Mouse (Mus musculus) intestine, embryonic 16.5 days (tissue): ENCODE data around the gene Bcat2. TPM values are rescaled to one million over a fixed set of nuclear protein-coding genes. Genes with fewer than 3 reads are reported as not detected.

ENCODE experiments used
- ATAC-seq: fragments of 200-750 bp; cut with Nextera tagmentation; 2 replicates; pipeline ENCODE4 v1.8.0; 2017; ENCODE audit warnings: moderate TSS enrichment, moderate library complexity
- H3K27ac ChIP-seq: fragments of 300-500 bp; sonication (generic); 2 replicates; pipeline ENCODE4 v1.5.1; 2014; ENCODE audit warnings: mild to moderate bottlenecking, low read length
- H3K27me3 ChIP-seq: fragments of 300-500 bp; sonication (generic); replicated peaks from 2 replicates; pipeline ENCODE4 v1.6.1; 2014; ENCODE audit warnings: low read length, control low read depth, mixed read lengths; ENCODE audit not compliant: control insufficient read depth, insufficient read depth
- H3K36me3 ChIP-seq: fragments of 300-500 bp; sonication (generic); 2 replicates; pipeline ENCODE4 v1.6.1; 2014; ENCODE audit warnings: low read length, control low read depth; ENCODE audit not compliant: control insufficient read depth, insufficient read depth
- H3K4me1 ChIP-seq: fragments of 300-500 bp; sonication (generic); 2 replicates; pipeline ENCODE4 v1.6.1; 2014; ENCODE audit warnings: low read length, control low read depth, mixed read lengths; ENCODE audit not compliant: control insufficient read depth, insufficient read depth
- H3K4me2 ChIP-seq: fragments of 300-500 bp; sonication (generic); 2 replicates; pipeline ENCODE4 v1.6.1; 2014; ENCODE audit warnings: low read depth, low read length, control low read depth
- H3K4me3 ChIP-seq: fragments of 300-500 bp; sonication (generic); 2 replicates; pipeline ENCODE4 v1.5.1; 2014; ENCODE audit warnings: mild to moderate bottlenecking, low read length
- H3K9ac ChIP-seq: fragments of 300-500 bp; sonication (generic); 2 replicates; pipeline ENCODE4 v1.6.1; 2014; ENCODE audit warnings: low read depth, low read length
- H3K9me3 ChIP-seq: fragments of 300-500 bp; sonication (generic); 2 replicates; pipeline ENCODE4 v1.6.1; 2016; ENCODE audit warnings: low read length, control low read depth; ENCODE audit not compliant: control insufficient read depth
- WGBS: fragments of 180-500 bp; shearing (Covaris S2); extraction: QIAGEN DNeasy Blood & Tissue Kit; methylation state at CpG from one replicate; pipeline ENCODE4 v1.1.7; 2014; 5-methylcytosine and 5-hydroxymethylcytosine counted together
- polyA plus RNA-seq: library from polyadenylated mRNA; unstranded; fragments of >200 nt; fragmentation: Nextera tagmentation; extraction: Ambion mirVana; gene quantifications from 2 replicates; pipeline ENCODE4 v1.2.1, GENCODE M21; 2015

The Bcat2 gene
- polyA plus RNA-seq, 1 experiment from 2014 or later: 65.4 TPM

DNA sequence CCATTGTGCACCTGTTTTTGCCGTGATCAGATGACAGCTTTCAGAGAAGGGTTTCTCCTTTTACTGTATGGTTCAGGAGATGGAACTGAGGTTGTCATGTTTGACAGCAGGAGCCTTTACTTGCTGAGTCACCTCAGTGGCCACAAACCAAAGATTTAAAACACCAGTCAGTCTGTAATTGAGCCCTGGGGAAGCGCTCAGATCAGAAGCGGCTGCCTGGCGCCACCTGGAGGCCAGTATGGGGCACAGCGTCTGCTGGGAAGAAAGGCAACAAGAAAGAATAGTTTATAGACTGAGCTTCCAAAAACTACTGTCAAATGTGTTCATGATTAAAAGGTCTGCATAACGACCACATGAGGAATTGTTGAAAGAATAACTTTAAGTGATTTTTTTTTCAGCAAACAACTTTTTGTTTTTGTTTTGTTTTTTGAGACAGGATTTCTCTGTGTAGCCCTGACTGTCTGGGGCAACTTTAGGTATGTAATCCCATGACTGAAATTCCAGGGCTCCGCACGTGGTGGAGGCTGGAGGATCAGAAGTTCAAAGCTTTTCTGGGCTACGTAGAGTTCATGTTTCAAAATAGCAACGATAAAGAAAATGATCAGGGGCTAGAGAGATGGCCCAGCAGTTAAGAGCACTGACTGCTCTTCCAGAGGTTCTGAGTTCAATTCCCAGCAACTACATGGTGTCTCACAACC, 23.3 kb downstream of the Bcat2 start:
- H3K9ac ChIP-seq: no peak overlapping the region
- WGBS: 25% methylated on average over 10 of the region's 10 CpGs
- H3K27ac ChIP-seq: no peak overlapping the region
- H3K4me3 ChIP-seq: no peak overlapping the region
- H3K9me3 ChIP-seq: no peaks in the 10 kb centered on the region
- no peaks in the 10 kb centered on the region for H3K27me3 ChIP-seq
- no peaks in the 10 kb centered on the region for H3K4me1 ChIP-seq
- no peak for ATAC-seq
- no peak overlapping the region for H3K4me2 ChIP-seq
- no peaks in the 10 kb centered on the region for H3K36me3 ChIP-seq

DNA sequence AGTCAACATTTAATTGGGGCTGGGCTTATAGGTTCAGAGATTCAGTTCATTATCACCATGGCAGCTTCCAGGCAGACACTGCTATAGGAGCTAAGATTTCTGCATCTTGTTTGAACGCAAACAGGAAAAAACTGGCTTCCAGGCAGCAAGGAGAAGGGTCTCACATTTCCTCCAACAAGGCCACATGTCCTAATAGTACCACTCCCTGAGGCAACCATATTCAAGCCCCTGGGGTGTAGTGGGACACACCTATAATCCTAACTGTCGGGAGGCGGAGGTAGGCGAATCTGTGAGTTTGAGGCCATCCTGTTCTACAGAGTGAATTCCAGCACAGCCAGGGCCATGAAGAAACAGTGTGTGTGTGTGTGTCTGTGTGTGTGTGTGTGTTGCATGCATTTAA, 25.2 kb downstream of the Bcat2 start:
- Histone ChIP-seq H3K4me1 (peaks cover 10% of the 10 kb centered on the region; the same call in 1 of the 2 replicates), H3K36me3 (no peaks in the 10 kb centered on the region), H3K9me3 (no peaks in the 10 kb centered on the region), H3K9ac (no peak overlapping the region), H3K27me3 (no peaks in the 10 kb centered on the region), H3K27ac (no peak overlapping the region), H3K4me2 (no peak overlapping the region), H3K4me3 (no peak overlapping the region)
- WGBS: 89% methylated on average over 4 of the region's 4 CpGs
- ATAC-seq: no peak

DNA sequence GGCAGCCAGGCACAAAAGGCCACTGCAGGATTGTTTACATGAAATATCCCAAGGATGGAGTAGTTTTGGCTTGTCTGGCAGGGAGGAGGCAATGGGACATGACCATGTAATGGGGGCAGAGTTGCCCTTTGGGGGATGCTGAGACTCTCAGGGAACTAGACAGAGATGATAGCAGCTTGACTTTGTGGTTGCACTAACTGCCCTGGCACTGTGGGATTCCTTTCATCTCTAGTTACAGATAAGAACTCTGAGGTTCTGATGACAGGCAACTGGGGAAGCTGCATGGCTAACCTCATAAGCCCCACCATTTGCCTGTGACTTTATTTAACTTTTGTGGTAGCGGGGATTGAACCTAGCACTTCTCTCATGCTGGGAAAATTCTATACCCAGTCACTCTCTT, 26.2 kb downstream of the Bcat2 start:
- no peaks in the 10 kb centered on the region for H3K36me3 ChIP-seq
- WGBS: 69% methylated on average over 1 of the region's 1 CpGs
- H3K9ac ChIP-seq: no peak overlapping the region
- H3K4me3 ChIP-seq: no peak overlapping the region
- H3K27ac ChIP-seq: no peak overlapping the region
- H3K9me3 ChIP-seq: no peaks in the 10 kb centered on the region
- 0 out of 2 replicates have a peak, but pooled peaks cover 2% of the 10 kb centered on the region for H3K27me3 ChIP-seq
- no peak for ATAC-seq
- peaks cover 10% of the 10 kb centered on the region; the same call in 1 of the 2 replicates for H3K4me1 ChIP-seq
- H3K4me2 ChIP-seq: no peak overlapping the region

DNA sequence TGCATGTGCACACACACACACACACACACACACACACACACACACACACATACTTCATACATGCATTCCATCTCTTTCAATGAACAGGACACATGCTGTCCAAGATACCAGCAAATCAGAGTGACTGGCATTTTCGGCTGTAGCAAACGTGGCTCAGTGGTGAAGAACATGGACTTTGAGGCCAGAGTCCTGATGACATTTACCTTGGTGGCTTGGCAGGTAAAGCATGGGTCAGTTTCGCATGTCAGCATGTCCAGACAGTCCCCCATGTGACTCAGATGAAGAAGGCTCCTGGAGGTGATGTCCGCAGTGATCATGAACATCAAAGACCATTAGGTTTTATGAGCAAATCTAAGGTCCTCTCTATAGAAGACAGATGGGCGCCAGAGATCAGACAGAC, 27.1 kb downstream of the Bcat2 start:
- WGBS: 89% methylated on average over 5 of the region's 5 CpGs
- H3K27me3 ChIP-seq: 0 out of 2 replicates have a peak, but pooled peaks cover 2% of the 10 kb centered on the region
- ATAC-seq: no peak
- H3K4me3 ChIP-seq: no peak overlapping the region
- no peak overlapping the region for H3K27ac ChIP-seq
- no peaks in the 10 kb centered on the region for H3K36me3 ChIP-seq
- no peaks in the 10 kb centered on the region for H3K9me3 ChIP-seq
- H3K9ac ChIP-seq: no peak overlapping the region
- H3K4me2 ChIP-seq: no peak overlapping the region
- H3K4me1 ChIP-seq: peaks cover 13% of the 10 kb centered on the region

DNA sequence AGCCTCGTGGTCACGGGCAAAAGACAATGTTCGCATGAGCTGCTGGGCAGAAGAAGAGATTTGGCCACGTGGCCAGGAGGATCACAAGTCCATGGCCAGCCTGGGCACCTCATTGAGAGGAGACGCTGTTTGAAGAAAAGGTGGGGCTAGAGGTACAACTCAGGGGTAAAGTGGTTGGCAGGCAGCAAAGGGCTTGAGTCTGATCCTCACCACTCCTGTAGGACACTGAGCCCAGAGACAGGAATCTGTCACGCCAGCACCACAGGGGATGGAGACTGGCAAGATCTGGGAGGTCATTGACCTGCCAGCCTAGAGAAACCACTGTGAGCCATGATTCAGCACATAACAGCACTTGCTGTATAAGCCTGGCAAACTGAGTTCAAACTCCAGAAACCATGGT, 27.6 kb downstream of the Bcat2 start:
- Histone ChIP-seq H3K4me1 (peaks cover 13% of the 10 kb centered on the region), H3K9ac (no peak overlapping the region), H3K4me3 (no peak overlapping the region), H3K4me2 (no peak overlapping the region), H3K27me3 (0 out of 2 replicates have a peak, but pooled peaks cover 2% of the 10 kb centered on the region), H3K27ac (no peak overlapping the region), H3K36me3 (no peaks in the 10 kb centered on the region), H3K9me3 (no peaks in the 10 kb centered on the region)
- no peak for ATAC-seq
- 93% methylated on average over 6 of the region's 6 CpGs for WGBS

DNA sequence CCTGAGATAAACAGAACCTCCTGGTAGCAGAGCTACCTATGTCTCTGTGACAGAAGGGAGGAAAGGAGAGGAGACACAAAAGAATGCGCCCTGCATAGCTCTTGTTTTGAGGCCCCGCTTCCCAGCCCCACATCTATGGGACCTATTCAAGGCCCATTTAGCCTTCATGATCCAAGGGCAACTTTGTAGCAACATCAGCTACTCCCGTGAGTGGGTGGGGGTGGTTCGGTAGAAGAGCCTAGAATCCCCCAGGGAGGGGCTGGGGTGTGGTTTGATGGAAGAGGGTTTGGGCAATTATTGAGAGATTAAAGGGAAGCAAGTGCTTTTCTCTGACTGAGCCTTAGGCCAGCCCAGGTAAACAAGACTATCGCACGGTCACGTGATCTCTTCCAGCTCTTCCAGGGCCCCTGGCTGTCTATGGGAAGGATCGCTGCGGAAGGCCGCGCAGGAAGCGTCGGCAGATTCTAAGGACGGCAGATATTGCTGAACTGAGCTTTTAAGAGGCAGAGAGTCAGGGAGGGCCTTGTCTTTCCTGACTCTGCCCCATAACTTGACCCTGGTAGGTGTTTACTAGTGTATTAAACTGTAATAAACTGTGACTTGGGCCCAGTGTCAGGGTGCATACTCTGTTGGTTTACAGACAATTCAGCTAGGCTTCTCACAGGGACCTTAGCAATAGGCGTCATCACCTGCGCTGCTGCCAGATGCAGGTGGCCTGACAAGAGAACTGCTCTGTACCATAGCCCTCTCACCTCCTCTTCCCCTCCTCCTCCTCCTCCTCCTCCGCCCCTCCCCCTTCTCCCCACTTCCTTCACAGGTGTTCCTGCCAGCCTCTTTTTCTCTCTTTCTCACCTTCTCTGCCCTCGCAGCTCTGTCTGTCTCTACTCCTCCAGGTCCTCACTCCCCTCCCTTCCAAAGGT, 29.3 kb downstream of the Bcat2 start:
- peak overlapping the region; percentile 33; the same call in 1 of the 2 replicates for H3K9ac ChIP-seq
- WGBS: 34% methylated on average over 18 of the region's 18 CpGs
- peaks cover 13% of the 10 kb centered on the region for H3K4me1 ChIP-seq
- peak overlapping the region; percentile 35 for H3K4me2 ChIP-seq
- H3K27ac ChIP-seq: no peak overlapping the region
- H3K27me3 ChIP-seq: 0 out of 2 replicates have a peak, but pooled peaks cover 2% of the 10 kb centered on the region
- peak; percentile 78 for ATAC-seq
- H3K36me3 ChIP-seq: no peaks in the 10 kb centered on the region
- no peaks in the 10 kb centered on the region for H3K9me3 ChIP-seq
- H3K4me3 ChIP-seq: no peak overlapping the region; the same call in 1 of the 2 replicates

DNA sequence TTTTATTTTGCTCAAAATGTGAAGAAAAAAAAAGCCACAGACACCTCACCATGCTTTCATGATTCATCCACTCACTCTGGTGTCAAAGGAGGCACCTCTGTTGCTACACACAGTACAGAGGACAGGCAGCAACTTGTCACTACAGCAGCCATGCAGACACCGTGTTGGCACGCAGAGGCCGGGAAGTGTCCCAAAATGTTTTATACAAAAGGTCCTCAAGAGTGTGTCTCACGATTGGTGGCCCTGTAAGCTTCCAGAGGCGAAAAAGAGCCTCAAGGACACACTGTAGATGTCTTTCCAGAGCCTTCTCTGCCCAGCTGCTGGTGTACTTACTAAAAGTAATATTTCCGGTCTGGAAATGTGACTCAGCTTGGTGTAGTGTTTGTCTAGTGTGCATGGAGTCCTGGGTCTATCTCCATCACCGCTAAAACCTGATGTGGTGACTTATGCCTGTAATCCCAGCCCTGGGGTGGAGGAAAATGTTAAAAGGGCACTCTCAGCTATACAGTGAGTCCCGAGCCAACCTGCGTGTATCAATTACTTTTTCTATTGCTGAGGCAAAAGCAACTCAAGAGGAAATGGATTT, 35.8 kb downstream of the Bcat2 start:
- H3K36me3 ChIP-seq: no peaks in the 10 kb centered on the region
- no peak overlapping the region for H3K4me2 ChIP-seq
- H3K9me3 ChIP-seq: no peaks in the 10 kb centered on the region
- peaks cover 3% of the 10 kb centered on the region; the same call in 1 of the 2 replicates for H3K4me1 ChIP-seq
- no peak overlapping the region for H3K27ac ChIP-seq
- H3K27me3 ChIP-seq: no peaks in the 10 kb centered on the region
- no peak for ATAC-seq
- H3K9ac ChIP-seq: no peak overlapping the region
- WGBS: 74% methylated on average over 9 of the region's 9 CpGs
- H3K4me3 ChIP-seq: no peak overlapping the region

DNA sequence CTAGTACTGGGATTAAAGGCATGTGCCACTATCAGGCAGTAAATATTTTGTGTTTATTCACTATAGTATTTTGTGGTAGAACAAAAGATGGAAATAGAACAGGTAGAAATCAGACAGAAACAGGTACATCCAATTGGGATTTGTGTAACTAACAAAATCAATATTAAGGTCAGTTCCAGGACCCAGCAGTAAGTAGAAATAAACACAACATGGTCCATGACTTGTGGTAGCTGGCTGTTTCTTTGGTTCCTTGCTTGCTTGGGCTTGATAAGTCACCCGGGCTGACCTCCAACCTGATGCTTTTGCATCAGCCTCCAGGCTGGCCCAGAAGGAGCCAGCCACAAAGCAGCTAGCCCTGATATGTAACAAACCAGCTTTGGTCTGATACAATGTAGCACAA, 39.6 kb downstream of the Bcat2 start:
- H3K36me3 ChIP-seq: no peaks in the 10 kb centered on the region
- 70% methylated on average over 1 of the region's 1 CpGs for WGBS
- H3K9me3 ChIP-seq: no peaks in the 10 kb centered on the region
- H3K4me3 ChIP-seq: no peak overlapping the region
- H3K9ac ChIP-seq: no peak overlapping the region
- no peaks in the 10 kb centered on the region for H3K4me1 ChIP-seq
- no peaks in the 10 kb centered on the region for H3K27me3 ChIP-seq
- no peak overlapping the region for H3K4me2 ChIP-seq
- no peak overlapping the region for H3K27ac ChIP-seq
- ATAC-seq: no peak

DNA sequence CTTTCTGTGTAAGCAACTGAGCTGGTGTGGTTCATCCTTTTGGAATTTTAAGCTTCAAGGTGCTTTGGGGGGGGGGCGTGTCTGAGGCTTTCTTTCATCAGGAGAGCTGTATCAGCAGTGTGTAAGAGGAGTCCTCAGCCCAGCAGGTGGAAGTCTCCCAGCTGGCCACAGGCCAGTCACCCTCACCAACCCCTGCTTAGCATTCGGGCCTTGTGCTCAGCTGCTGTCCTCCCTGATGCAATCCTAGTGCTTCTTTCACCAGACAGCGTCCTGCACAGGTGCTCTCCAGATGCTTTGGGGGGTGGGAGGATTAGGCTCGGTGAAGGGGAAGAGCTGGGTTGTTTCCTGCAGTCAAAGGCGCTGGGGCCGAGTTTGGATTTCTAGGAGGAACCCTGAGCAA, 46.3 kb downstream of the Bcat2 start:
- Histone ChIP-seq H3K36me3 (no peaks in the 10 kb centered on the region), H3K4me2 (no peak overlapping the region), H3K9ac (no peak overlapping the region), H3K4me1 (peaks cover 3% of the 10 kb centered on the region; the same call in 1 of the 2 replicates), H3K27ac (no peak overlapping the region), H3K4me3 (no peak overlapping the region), H3K9me3 (no peaks in the 10 kb centered on the region), H3K27me3 (peaks cover 20% of the 10 kb centered on the region)
- no peak; the same call in 1 of the 2 replicates for ATAC-seq
- 45% methylated on average over 6 of the region's 6 CpGs for WGBS
